Mouse (Mus musculus): ENCODE results near the gene Mipol1. TPM values are rescaled to one million over a fixed set of nuclear protein-coding genes. Genes with fewer than 3 reads are reported as not detected.

Mipol1 gene
- polyA plus RNA-seq, 1 experiment, result 0.70 TPM

GRCm38 (mm10) chr12:57258572-57258971 is 28.3 kb downstream of the Mipol1 start:
- H3K4me3 ChIP-seq (ENCODE audit: insufficient read depth, poor library complexity, severe bottlenecking), result no peak overlapping the region
- no peaks in the 10 kb centered on the region for H3K79me2 ChIP-seq (ENCODE audit: control insufficient read depth, insufficient read depth)
- no peaks in the 10 kb centered on the region for H3K79me3 ChIP-seq (ENCODE audit: low read depth)
- no peaks in the 10 kb centered on the region for H3K36me3 ChIP-seq (ENCODE audit: control insufficient read depth, insufficient read depth)
- TF ChIP-seq USF1 (IDR thresholded peaks at IDR 0.05; ENCODE audit: low read depth) (no peak), MYOD1 (IDR thresholded peaks at IDR 0.05; ENCODE audit: control insufficient read depth, insufficient read length, low read depth) (no peak), MYOG (IDR thresholded peaks at IDR 0.05; ENCODE audit: control insufficient read depth, extremely low read depth, insufficient read length) (no peak), CTCF (IDR thresholded peaks at IDR 0.05; ENCODE audit: control insufficient read depth, insufficient read depth, insufficient read length) (no peak), CEBPB (IDR thresholded peaks at IDR 0.05; ENCODE audit: low read depth) (no peak), FOSL1 (IDR thresholded peaks at IDR 0.05; ENCODE audit: insufficient read depth, low read length, poor library complexity, severe bottlenecking) (no peak)
- no peak overlapping the region for H3ac ChIP-seq (ENCODE audit: control insufficient read depth, insufficient read length, low read depth)
- no peaks in the 10 kb centered on the region for H3K27me3 ChIP-seq (ENCODE audit: control insufficient read depth, insufficient read depth, insufficient read length)

- TF ChIP-seq MYOD1 (IDR thresholded peaks at IDR 0.05; ENCODE audit: control insufficient read depth, insufficient read length, low read depth), result no peak
- no peak for TF ChIP-seq CEBPB (IDR thresholded peaks at IDR 0.05; ENCODE audit: low read depth)
- TF ChIP-seq MYOG (IDR thresholded peaks at IDR 0.05; ENCODE audit: control insufficient read depth, extremely low read depth, insufficient read length), result no peak
- no peak for TF ChIP-seq USF1 (IDR thresholded peaks at IDR 0.05; ENCODE audit: low read depth)
- no peak for TF ChIP-seq MAX (IDR thresholded peaks at IDR 0.05)
- TF ChIP-seq FOSL1 (IDR thresholded peaks at IDR 0.05; ENCODE audit: insufficient read depth, low read length, poor library complexity, severe bottlenecking), result no peak
- no peak for TF ChIP-seq CTCF (IDR thresholded peaks at IDR 0.05; ENCODE audit: control insufficient read depth, insufficient read depth, insufficient read length)
- Histone ChIP-seq H3ac (ENCODE audit: control insufficient read depth, insufficient read length, low read depth) (no peak overlapping the region), H3K79me2 (ENCODE audit: control insufficient read depth, insufficient read depth) (no peaks in the 10 kb centered on the region), H3K4me3 (ENCODE audit: insufficient read depth, poor library complexity, severe bottlenecking) (no peak overlapping the region), H3K79me3 (ENCODE audit: low read depth) (peaks cover 2% of the 10 kb centered on the region), H3K27me3 (ENCODE audit: control insufficient read depth, insufficient read depth, insufficient read length) (no peaks in the 10 kb centered on the region), H3K36me3 (ENCODE audit: control insufficient read depth, insufficient read depth) (no peaks in the 10 kb centered on the region)
Measured at GRCm38 (mm10) chr12:57275456-57275855, 45.2 kb downstream of the Mipol1 start.

GRCm38 (mm10) chr12:57281155-57282114 is 51.2 kb downstream of the Mipol1 start:
- TF ChIP-seq MYOD1 (IDR thresholded peaks at IDR 0.05; ENCODE audit: control insufficient read depth, insufficient read length, low read depth) (no peak), CTCF (IDR thresholded peaks at IDR 0.05; ENCODE audit: control insufficient read depth, insufficient read depth, insufficient read length) (no peak), MAX (IDR thresholded peaks at IDR 0.05) (no peak), CEBPB (IDR thresholded peaks at IDR 0.05; ENCODE audit: low read depth) (no peak), FOSL1 (IDR thresholded peaks at IDR 0.05; ENCODE audit: insufficient read depth, low read length, poor library complexity, severe bottlenecking) (no peak), USF1 (IDR thresholded peaks at IDR 0.05; ENCODE audit: low read depth) (no peak), MYOG (IDR thresholded peaks at IDR 0.05; ENCODE audit: control insufficient read depth, extremely low read depth, insufficient read length) (no peak)
- Histone ChIP-seq H3K79me2 (ENCODE audit: control insufficient read depth, insufficient read depth) (no peaks in the 10 kb centered on the region), H3K4me3 (ENCODE audit: insufficient read depth, poor library complexity, severe bottlenecking) (no peak overlapping the region), H3ac (ENCODE audit: control insufficient read depth, insufficient read length, low read depth) (no peak overlapping the region), H3K79me3 (ENCODE audit: low read depth) (no peaks in the 10 kb centered on the region), H3K27me3 (ENCODE audit: control insufficient read depth, insufficient read depth, insufficient read length) (no peaks in the 10 kb centered on the region), H3K36me3 (ENCODE audit: control insufficient read depth, insufficient read depth) (no peaks in the 10 kb centered on the region)

- no peaks in the 10 kb centered on the region for H3K79me2 ChIP-seq (ENCODE audit: control insufficient read depth, insufficient read depth)
- H3K79me3 ChIP-seq (ENCODE audit: low read depth), result no peaks in the 10 kb centered on the region
- no peaks in the 10 kb centered on the region for H3K36me3 ChIP-seq (ENCODE audit: control insufficient read depth, insufficient read depth)
- H3ac ChIP-seq (ENCODE audit: control insufficient read depth, insufficient read length, low read depth), result no peak overlapping the region
- H3K4me3 ChIP-seq (ENCODE audit: insufficient read depth, poor library complexity, severe bottlenecking), result no peak overlapping the region
- H3K27me3 ChIP-seq (ENCODE audit: control insufficient read depth, insufficient read depth, insufficient read length), result no peaks in the 10 kb centered on the region
- TF ChIP-seq USF1 (IDR thresholded peaks at IDR 0.05; ENCODE audit: low read depth) (no peak), MYOG (IDR thresholded peaks at IDR 0.05; ENCODE audit: control insufficient read depth, extremely low read depth, insufficient read length) (no peak), MAX (IDR thresholded peaks at IDR 0.05) (no peak), MYOD1 (IDR thresholded peaks at IDR 0.05; ENCODE audit: control insufficient read depth, insufficient read length, low read depth) (no peak), CEBPB (IDR thresholded peaks at IDR 0.05; ENCODE audit: low read depth) (no peak), CTCF (IDR thresholded peaks at IDR 0.05; ENCODE audit: control insufficient read depth, insufficient read depth, insufficient read length) (no peak), FOSL1 (IDR thresholded peaks at IDR 0.05; ENCODE audit: insufficient read depth, low read length, poor library complexity, severe bottlenecking) (no peak)
Measured at GRCm38 (mm10) chr12:57285303-57286059, 55.3 kb downstream of the Mipol1 start.

- Histone ChIP-seq H3K79me2 (ENCODE audit: control insufficient read depth, insufficient read depth) (no peaks in the 10 kb centered on the region), H3K4me3 (ENCODE audit: insufficient read depth, poor library complexity, severe bottlenecking) (no peak overlapping the region), H3K36me3 (ENCODE audit: control insufficient read depth, insufficient read depth) (no peaks in the 10 kb centered on the region), H3K27me3 (ENCODE audit: control insufficient read depth, insufficient read depth, insufficient read length) (no peaks in the 10 kb centered on the region), H3K79me3 (ENCODE audit: low read depth) (no peaks in the 10 kb centered on the region), H3ac (ENCODE audit: control insufficient read depth, insufficient read length, low read depth) (no peak overlapping the region)
- TF ChIP-seq MYOG (IDR thresholded peaks at IDR 0.05; ENCODE audit: control insufficient read depth, extremely low read depth, insufficient read length), result no peak
- no peak for TF ChIP-seq CEBPB (IDR thresholded peaks at IDR 0.05; ENCODE audit: low read depth)
- TF ChIP-seq MAX (IDR thresholded peaks at IDR 0.05), result no peak
- TF ChIP-seq USF1 (IDR thresholded peaks at IDR 0.05; ENCODE audit: low read depth), result no peak
- TF ChIP-seq CTCF (IDR thresholded peaks at IDR 0.05; ENCODE audit: control insufficient read depth, insufficient read depth, insufficient read length), result no peak
- TF ChIP-seq MYOD1 (IDR thresholded peaks at IDR 0.05; ENCODE audit: control insufficient read depth, insufficient read length, low read depth), result no peak
- no peak for TF ChIP-seq FOSL1 (IDR thresholded peaks at IDR 0.05; ENCODE audit: insufficient read depth, low read length, poor library complexity, severe bottlenecking)
Measured at GRCm38 (mm10) chr12:57307337-57307736, 77.1 kb downstream of the Mipol1 start.
